Mouse (Mus musculus): ENCODE measurements around the gene Chl1.

Chl1 gene

DNA sequence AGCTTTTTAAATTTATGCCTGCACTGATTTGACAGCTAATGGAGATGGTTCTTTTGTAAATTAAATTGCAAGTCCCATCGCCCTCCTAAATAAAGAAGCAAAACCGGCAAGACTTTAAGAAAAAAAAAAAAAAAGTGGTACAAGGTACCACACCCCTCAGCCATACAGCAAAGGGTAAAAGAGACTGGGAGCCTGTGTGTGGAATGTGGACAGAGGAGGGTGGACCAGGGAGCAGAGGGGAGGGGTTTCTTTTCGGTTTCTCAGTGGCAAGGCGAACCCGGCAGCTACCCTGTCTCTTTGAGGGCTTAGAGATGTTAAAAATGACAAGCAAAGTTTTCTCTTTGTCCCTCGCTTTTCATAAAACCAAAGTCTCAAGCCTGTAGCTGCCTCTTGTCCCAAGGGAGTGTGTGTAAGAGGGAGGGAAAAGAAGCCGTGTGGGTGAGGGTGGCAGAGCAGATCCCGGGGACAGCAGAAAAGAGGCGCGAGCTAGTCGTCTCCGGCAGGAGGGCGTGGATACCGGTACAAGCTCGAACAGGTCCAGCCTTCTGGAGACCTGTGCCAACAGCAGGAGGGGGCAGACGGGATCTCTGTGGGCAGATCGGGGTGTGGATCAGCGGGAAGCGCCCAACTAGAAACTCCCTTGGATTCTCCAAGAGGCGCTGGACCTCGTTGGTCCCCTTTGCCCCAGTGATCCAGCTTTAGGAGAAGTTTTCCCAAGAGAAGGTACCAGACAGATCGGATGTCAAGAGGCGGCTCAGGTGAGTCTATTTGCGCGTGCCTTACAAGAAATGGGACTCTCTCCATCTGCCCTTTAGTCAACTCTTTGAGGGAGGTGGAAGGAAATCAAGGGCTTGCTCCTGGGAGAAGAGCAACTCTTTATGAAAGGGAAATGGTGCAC, at the start of gene Chl1:
Gene Chl1 (plus strand): TSS at position 195 of the 898 bp plus-strand sequence.
- in situ Hi-C loops (cut with MboI; ENCODE audit: low sequenced_read_pairs): no loop called here

DNA sequence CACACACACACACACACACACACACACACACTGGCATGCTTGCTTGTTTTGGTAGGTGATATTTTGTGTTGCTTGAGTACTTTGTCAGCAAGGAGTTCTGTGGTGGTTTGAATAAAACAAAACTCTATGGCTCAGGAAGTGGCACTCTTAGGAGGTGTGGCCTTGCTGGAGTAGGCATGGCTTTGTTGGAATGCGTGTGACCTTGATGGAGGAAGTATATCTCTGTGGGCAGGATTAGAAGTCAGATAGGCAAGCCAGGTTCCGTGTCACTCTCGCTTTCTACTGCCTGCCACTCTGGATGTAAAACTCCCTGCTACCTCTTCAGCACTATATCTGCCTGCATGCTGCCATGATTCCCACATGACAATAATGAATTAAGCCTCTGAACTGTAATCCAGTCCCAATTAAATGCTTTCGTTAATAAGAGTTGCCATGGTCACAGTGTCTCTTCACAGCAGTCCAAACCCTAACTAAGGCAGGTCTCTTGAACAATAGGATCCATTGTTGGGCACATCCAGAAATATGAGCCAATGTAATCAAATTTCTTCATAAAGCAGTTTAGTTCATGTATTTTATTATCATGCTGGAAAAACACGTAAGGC, 44.8 kb upstream of the Chl1 start:
- in situ Hi-C loops (cut with MboI; ENCODE audit: low sequenced_read_pairs): no loop called here

DNA sequence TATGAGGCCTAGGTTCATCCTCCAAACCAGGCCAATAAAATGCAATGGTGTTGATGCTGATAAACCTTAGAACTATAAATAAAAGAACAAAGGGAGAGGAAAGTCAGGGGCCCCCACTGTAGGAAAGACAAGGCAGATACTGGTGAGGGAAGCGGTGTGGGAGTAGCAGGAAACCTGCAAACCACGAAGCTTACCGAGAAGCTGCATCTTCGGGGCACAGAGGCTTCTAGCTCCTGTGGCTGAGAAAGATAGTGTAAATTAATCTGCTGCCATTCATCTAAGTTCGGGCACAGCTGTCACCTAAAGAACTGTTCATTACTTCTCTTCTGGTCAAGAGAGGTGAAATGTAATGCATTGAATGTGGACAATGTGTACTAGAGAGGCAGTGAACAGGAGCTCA, 37.1 kb upstream of the Chl1 start:
- in situ Hi-C loops (cut with MboI; ENCODE audit: low sequenced_read_pairs): no loop called here

DNA sequence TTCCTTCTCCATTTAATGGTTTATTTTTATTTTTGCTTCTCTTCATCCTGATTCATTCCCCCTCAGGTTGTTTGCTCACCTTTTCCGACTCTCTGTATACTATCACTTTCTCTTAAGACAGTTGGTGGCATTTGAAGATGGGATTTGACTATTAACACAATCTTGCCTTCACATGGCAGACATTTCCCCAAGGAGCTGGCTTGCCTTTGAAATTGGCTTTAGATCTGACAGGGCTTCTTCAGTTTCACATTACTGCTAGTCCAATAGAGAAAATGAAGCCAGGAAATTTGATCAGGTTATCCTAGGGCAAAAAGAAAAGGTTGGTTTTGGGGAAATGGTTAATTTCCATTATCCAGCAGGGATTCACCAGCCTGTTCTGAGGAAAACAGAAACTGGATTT, 23.2 kb upstream of the Chl1 start:
- in situ Hi-C loops (cut with MboI; ENCODE audit: low sequenced_read_pairs): no loop called here

DNA sequence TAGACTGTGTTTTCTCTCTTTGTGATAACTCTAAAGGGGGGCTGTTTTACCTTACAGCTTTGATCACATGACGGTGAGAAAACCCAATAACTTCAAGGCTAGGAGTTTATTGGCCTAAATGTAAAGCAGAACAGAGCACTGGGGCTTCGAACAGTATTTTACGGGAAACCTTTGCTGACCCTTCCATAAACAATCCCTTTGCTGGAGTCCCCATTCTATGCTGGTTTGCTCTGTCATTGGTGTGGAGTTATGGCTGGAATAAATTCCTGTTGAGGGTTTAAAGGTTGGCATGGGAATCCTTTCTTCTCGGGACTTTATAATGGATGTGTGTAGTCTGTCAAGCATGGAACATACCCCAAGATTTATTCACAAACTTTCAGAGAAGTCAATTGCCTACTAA, 12.0 kb upstream of the Chl1 start:
- in situ Hi-C loops (cut with MboI; ENCODE audit: low sequenced_read_pairs): no loop called here

DNA sequence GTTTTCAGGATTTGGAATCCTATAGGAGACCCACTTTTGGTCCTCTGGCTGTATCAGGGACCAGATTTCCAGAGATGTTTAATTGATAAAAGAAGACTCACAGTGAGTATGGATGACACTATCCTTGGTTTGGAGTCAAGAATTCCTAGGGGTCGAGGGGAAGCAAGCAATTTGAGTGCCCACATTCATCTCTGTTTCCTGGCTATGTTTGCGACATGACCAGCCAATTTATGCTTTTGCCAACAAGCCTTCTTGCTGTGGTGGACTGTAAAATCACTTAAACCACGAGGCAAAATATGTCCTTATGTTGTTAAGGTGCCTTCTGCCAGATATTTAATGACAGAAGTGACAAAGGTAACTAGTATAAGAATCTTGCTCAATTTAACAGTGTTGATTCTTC, 6.3 kb upstream of the Chl1 start:
- in situ Hi-C loops (cut with MboI; ENCODE audit: low sequenced_read_pairs): no loop called here

GRCm38 (mm10) chr6:103507751-103508575, 2.4 kb upstream of the Chl1 start:
- in situ Hi-C loops (cut with MboI; ENCODE audit: low sequenced_read_pairs): no loop called here

- in situ Hi-C loops (cut with MboI; ENCODE audit: low sequenced_read_pairs): no loop called here
Measured at GRCm38 (mm10) chr6:103509596-103509995, 790 bp upstream of the Chl1 start.

- in situ Hi-C loops (cut with MboI; ENCODE audit: low sequenced_read_pairs): no loop called here
Measured at GRCm38 (mm10) chr6:103511290-103511971, 1.0 kb downstream of the Chl1 start.

- in situ Hi-C loops (cut with MboI; ENCODE audit: low sequenced_read_pairs): no loop called here
Measured at GRCm38 (mm10) chr6:103511972-103512565, 1.7 kb downstream of the Chl1 start.

DNA sequence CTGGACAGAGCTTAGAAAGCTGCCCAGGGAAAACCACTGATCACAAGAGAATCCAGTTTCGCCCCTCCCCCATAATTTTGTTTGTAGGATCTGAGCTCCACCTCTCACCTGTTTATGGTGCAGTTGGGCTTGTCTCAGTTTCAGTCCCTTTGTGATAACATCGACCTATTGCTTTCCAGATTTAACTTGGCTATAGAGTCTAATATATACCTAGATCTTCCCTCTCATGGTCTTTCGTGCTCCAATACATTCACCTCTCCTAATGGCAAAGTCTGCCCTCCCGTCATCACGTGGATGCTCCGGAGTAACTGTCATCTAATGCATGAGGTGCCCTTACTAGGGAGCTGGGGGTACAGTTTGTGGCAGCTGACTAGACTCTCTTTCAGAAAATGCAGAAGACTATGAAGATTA, 2.5 kb downstream of the Chl1 start:
- in situ Hi-C loops (cut with MboI; ENCODE audit: low sequenced_read_pairs): no loop called here

- in situ Hi-C loops (cut with MboI; ENCODE audit: low sequenced_read_pairs): no loop called here
Measured at GRCm38 (mm10) chr6:103513621-103514241, 3.3 kb downstream of the Chl1 start.

GRCm38 (mm10) chr6:103514346-103514745, 4.0 kb downstream of the Chl1 start:
- in situ Hi-C loops (cut with MboI; ENCODE audit: low sequenced_read_pairs): no loop called here

- in situ Hi-C loops (cut with MboI; ENCODE audit: low sequenced_read_pairs): no loop called here
Measured at GRCm38 (mm10) chr6:103514756-103515155, 4.4 kb downstream of the Chl1 start.

GRCm38 (mm10) chr6:103519596-103519995, 9.2 kb downstream of the Chl1 start:
- in situ Hi-C loops (cut with MboI; ENCODE audit: low sequenced_read_pairs): no loop called here

DNA sequence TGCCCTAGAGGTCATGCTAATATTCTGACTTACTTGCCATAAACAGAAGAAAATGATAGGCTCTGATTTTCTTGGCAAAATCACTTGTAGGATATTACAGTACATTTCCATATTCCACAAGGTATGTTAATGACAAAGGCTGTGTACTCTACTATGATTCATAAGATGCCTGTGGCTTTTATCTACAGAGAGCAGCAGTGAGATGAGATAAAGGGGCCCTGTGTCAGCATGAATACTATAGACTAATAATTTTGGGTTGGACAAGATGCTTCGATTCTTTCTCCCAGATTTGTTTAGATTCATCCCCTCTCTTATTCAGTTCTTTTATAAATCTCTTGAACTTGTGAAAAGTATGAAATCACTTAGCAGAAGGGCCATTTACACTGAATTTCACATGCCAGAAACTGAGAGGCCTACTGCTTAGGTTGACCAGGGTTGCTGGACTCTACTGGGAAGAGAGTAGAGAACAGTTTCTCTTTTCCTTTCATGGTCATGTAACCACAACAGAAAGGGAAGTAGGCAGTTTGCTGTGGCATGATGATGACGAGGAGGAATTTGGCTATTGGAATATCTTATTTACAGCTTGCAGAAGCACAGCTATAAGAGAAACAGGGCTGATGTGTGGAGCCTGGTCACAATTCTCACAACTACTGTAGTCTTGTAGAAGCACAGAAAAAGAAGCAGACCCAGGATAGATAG, 15.1 kb downstream of the Chl1 start:
- in situ Hi-C loops (cut with MboI; ENCODE audit: low sequenced_read_pairs): no loop called here

- in situ Hi-C loops (cut with MboI; ENCODE audit: low sequenced_read_pairs): no loop called here
Measured at GRCm38 (mm10) chr6:103526945-103527777, 16.8 kb downstream of the Chl1 start.

GRCm38 (mm10) chr6:103533048-103533447, 22.7 kb downstream of the Chl1 start:
- in situ Hi-C loops (cut with MboI; ENCODE audit: low sequenced_read_pairs): no loop called here

DNA sequence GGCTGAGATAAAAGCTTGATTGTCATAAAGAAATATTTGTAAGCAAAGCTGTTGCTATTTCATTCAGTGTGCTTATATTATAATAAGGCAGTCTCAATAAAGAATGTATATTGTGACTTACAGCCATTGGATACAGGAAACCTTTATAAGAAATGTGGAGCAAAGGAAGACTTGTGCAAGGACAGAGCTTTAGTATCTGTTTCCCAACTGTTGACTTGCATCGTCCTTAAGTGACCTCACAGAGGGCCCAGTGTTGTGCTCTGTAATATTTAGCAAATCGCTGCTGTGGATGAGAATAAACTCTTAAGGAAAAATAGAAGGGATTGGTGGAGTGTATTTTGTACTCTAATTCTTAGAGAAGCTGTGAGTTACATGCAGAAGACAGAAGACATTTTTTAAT, 23.6 kb downstream of the Chl1 start:
- in situ Hi-C loops (cut with MboI; ENCODE audit: low sequenced_read_pairs): no loop called here

Measured in CH12F3 (cell line).